Mouse (Mus musculus) retina, postnatal 1 day (tissue): ENCODE results near the gene Slc9a9.

Experiments
- DNase-seq: peaks from one replicate; pipeline ENCODE4 v3.0.0-alpha.2; 2012

Gene Slc9a9

GRCm38 (mm10) chr9:95226986-95227385, 557.3 kb downstream of the Slc9a9 start:
- no peak for DNase-seq

- DNase-seq, result no peak
These were observed 558.4 kb downstream of the Slc9a9 start for GRCm38 (mm10) chr9:95228123-95228522.

GRCm38 (mm10) chr9:95229147-95229546, 559.4 kb downstream of the Slc9a9 start:
- DNase-seq, result no peak

- DNase-seq, result no peak
These were observed 570.2 kb downstream of the Slc9a9 start for GRCm38 (mm10) chr9:95239900-95240299.

- DNase-seq, result no peak
These were observed 573.0 kb downstream of the Slc9a9 start for GRCm38 (mm10) chr9:95242628-95243195.

GRCm38 (mm10) chr9:95254162-95254561, 584.5 kb downstream of the Slc9a9 start:
- no peak for DNase-seq

- no peak for DNase-seq
These were observed 586.1 kb downstream of the Slc9a9 start for GRCm38 (mm10) chr9:95255844-95256243.

- no peak for DNase-seq
These were observed 587.1 kb downstream of the Slc9a9 start for GRCm38 (mm10) chr9:95256680-95257316.

- no peak for DNase-seq
These were observed 593.1 kb downstream of the Slc9a9 start for GRCm38 (mm10) chr9:95262851-95263250.

- no peak for DNase-seq
These were observed 594.3 kb downstream of the Slc9a9 start for GRCm38 (mm10) chr9:95263867-95264509.

GRCm38 (mm10) chr9:95266179-95266578, 596.5 kb downstream of the Slc9a9 start:
- DNase-seq, result no peak

- DNase-seq, result no peak
These were observed 597.2 kb downstream of the Slc9a9 start for GRCm38 (mm10) chr9:95266924-95267323.

GRCm38 (mm10) chr9:95279590-95280344, 610.1 kb downstream of the Slc9a9 start:
- DNase-seq, result no peak
